Mouse (Mus musculus) liver, embryonic 13.5 days (tissue): ENCODE results near the gene Gm20458. TPM values are rescaled to one million over a fixed set of nuclear protein-coding genes. Genes with fewer than 3 reads are reported as not detected.

Experiments
- polyA plus RNA-seq: library from polyadenylated mRNA; unstranded; fragments of >200 nt; fragmentation: Nextera tagmentation; extraction: Ambion mirVana; gene quantifications from 2 replicates; pipeline ENCODE4 v1.2.1, GENCODE M21; 2015

Gm20458 gene
- polyA plus RNA-seq, 1 experiment from 2014 or later = 5.7 TPM

Other genes starting within 250 kb of the Gm20458 start
- gene Wfdc15b, start 239.3 kb upstream of the Gm20458 start, polyA plus RNA-seq = 0.34 TPM in 1 of 2 replicates, not detected in the other
- not detected in 2 replicates for gene Svs2, start 222.5 kb upstream of the Gm20458 start, polyA plus RNA-seq
- gene Svs3b, start 204.3 kb upstream of the Gm20458 start, polyA plus RNA-seq = not detected in 2 replicates
- not detected in 2 replicates for gene Svs4, start 182.5 kb upstream of the Gm20458 start, polyA plus RNA-seq
- not detected in 2 replicates for gene Svs3a, start 171.7 kb upstream of the Gm20458 start, polyA plus RNA-seq
- not detected in 2 replicates for gene Svs6, start 144.2 kb upstream of the Gm20458 start, polyA plus RNA-seq
- gene Svs5, start 128.2 kb upstream of the Gm20458 start, polyA plus RNA-seq = not detected in 2 replicates
- 16.6 and 20.5 TPM in 2 replicates for gene Slpi, start 71.9 kb upstream of the Gm20458 start, polyA plus RNA-seq
- gene Rbpjl, start 57.8 kb upstream of the Gm20458 start, polyA plus RNA-seq = 0.02 TPM in 2 replicates
- gene Matn4, start 55.8 kb upstream of the Gm20458 start, polyA plus RNA-seq = 0.13 and 0.35 TPM in 2 replicates
- 33.6 and 37.0 TPM in 2 replicates for gene Sdc4, start 17.1 kb upstream of the Gm20458 start, polyA plus RNA-seq
- 28.5 and 33.2 TPM in 2 replicates for gene Sys1, start 4.0 kb upstream of the Gm20458 start, polyA plus RNA-seq
- not detected in 2 replicates for gene Trp53tg5, start 12.8 kb downstream of the Gm20458 start, polyA plus RNA-seq
- 0.79 and 1.9 TPM in 2 replicates for gene Dbndd2, start 25.1 kb downstream of the Gm20458 start, polyA plus RNA-seq
- gene Pigt, start 36.6 kb downstream of the Gm20458 start, polyA plus RNA-seq = 22.3 and 23.8 TPM in 2 replicates
- 1.2 and 1.9 TPM in 2 replicates for gene Wfdc2, start 101.4 kb downstream of the Gm20458 start, polyA plus RNA-seq
- not detected in 2 replicates for gene Spint3, start 112.5 kb downstream of the Gm20458 start, polyA plus RNA-seq
- 0.13 and 0.19 TPM in 2 replicates for gene Wfdc6a, start 124.5 kb downstream of the Gm20458 start, polyA plus RNA-seq
- gene Eppin, start 132.6 kb downstream of the Gm20458 start, polyA plus RNA-seq = not detected in 2 replicates
- gene Wfdc6b, start 152.6 kb downstream of the Gm20458 start, polyA plus RNA-seq = not detected in 2 replicates
- not detected in 2 replicates for gene Wfdc8, start 152.7 kb downstream of the Gm20458 start, polyA plus RNA-seq
- gene Wfdc16, start 177.8 kb downstream of the Gm20458 start, polyA plus RNA-seq = not detected in 2 replicates
- gene Wfdc10, start 195.1 kb downstream of the Gm20458 start, polyA plus RNA-seq = not detected in 2 replicates
- gene Wfdc9, start 195.6 kb downstream of the Gm20458 start, polyA plus RNA-seq = not detected in 2 replicates
- not detected in 2 replicates for gene Wfdc11, start 213.1 kb downstream of the Gm20458 start, polyA plus RNA-seq
- gene Wfdc13, start 224.1 kb downstream of the Gm20458 start, polyA plus RNA-seq = not detected in 2 replicates
- not detected in 2 replicates for gene Spint4, start 237.5 kb downstream of the Gm20458 start, polyA plus RNA-seq